Mouse (Mus musculus) stomach, embryonic 14.5 days (tissue): ENCODE data around the gene Vhl. TPM values are rescaled to one million over a fixed set of nuclear protein-coding genes. Genes with fewer than 3 reads are reported as not detected.

Source experiments
- ATAC-seq: fragments of 200-750 bp; cut with Nextera tagmentation; 2 replicates; pipeline ENCODE4 v1.8.0; 2017; ENCODE audit warnings: low read depth, moderate TSS enrichment; ENCODE audit not compliant: insufficient number of reproducible peaks, insufficient read depth, low FRiP score
- H3K27ac ChIP-seq: fragments of 300-500 bp; sonication (generic); 2 replicates; pipeline ENCODE4 v1.5.1; 2014; ENCODE audit warnings: mild to moderate bottlenecking, low read length, moderate library complexity, mixed read lengths
- H3K27me3 ChIP-seq: fragments of 300-500 bp; sonication (generic); 2 replicates; pipeline ENCODE4 v1.6.1; 2014; ENCODE audit warnings: low read length, control low read depth, mixed read lengths; ENCODE audit not compliant: control insufficient read depth, insufficient read depth
- H3K36me3 ChIP-seq: fragments of 300-500 bp; sonication (generic); 2 replicates; pipeline ENCODE4 v1.6.1; 2014; ENCODE audit warnings: mild to moderate bottlenecking, control low read depth, low read length, moderate library complexity, mixed read lengths; ENCODE audit not compliant: control insufficient read depth, insufficient read depth
- H3K4me1 ChIP-seq: fragments of 300-500 bp; sonication (generic); 2 replicates; pipeline ENCODE4 v1.6.1; 2014; ENCODE audit warnings: low read length, control low read depth, mixed read lengths; ENCODE audit not compliant: control insufficient read depth, insufficient read depth
- H3K4me2 ChIP-seq: fragments of 300-500 bp; sonication (generic); replicated peaks from 2 replicates; pipeline ENCODE4 v1.6.1; 2014; ENCODE audit warnings: low read depth, low read length, control low read depth
- H3K4me3 ChIP-seq: fragments of 300-500 bp; sonication (generic); 2 replicates; pipeline ENCODE4 v1.5.1; 2014; ENCODE audit warnings: low read depth, low read length, control low read depth
- H3K9ac ChIP-seq: fragments of 300-500 bp; sonication (generic); replicated peaks from 2 replicates; pipeline ENCODE4 v1.6.1; 2014; ENCODE audit warnings: low read depth, mild to moderate bottlenecking, control low read depth, low read length, moderate library complexity, mixed read lengths
- H3K9me3 ChIP-seq: fragments of 300-500 bp; sonication (generic); 2 replicates; pipeline ENCODE4 v1.6.1; 2016; ENCODE audit warnings: low read depth, low read length, control low read depth; ENCODE audit not compliant: control insufficient read depth
- WGBS: fragments of 180-500 bp; shearing (Covaris S2); extraction: QIAGEN DNeasy Blood & Tissue Kit; methylation state at CpG from one replicate; pipeline ENCODE4 v1.1.7; 2014; 5-methylcytosine and 5-hydroxymethylcytosine counted together
- polyA plus RNA-seq: library from polyadenylated mRNA; unstranded; fragments of >200 nt; fragmentation: Nextera tagmentation; extraction: Ambion mirVana; gene quantifications from 2 replicates; pipeline ENCODE4 v1.2.1, GENCODE M21; 2014

The Vhl gene
- polyA plus RNA-seq, 1 experiment from 2014 or later = 43.5 TPM

GRCm38 (mm10) chr6:113612258-113612969 is 11.3 kb upstream of the Vhl start:
- no peaks in the 10 kb centered on the region for H3K27me3 ChIP-seq
- no peak overlapping the region for H3K4me2 ChIP-seq
- no peak overlapping the region for H3K4me3 ChIP-seq
- no peaks in the 10 kb centered on the region for H3K9me3 ChIP-seq
- WGBS = 86% methylated on average over 8 of the region's 8 CpGs
- H3K9ac ChIP-seq = no peak overlapping the region
- peaks cover 46% of the 10 kb centered on the region for H3K36me3 ChIP-seq
- no peak overlapping the region for H3K27ac ChIP-seq
- no peak for ATAC-seq
- no peaks in the 10 kb centered on the region for H3K4me1 ChIP-seq

DNA sequence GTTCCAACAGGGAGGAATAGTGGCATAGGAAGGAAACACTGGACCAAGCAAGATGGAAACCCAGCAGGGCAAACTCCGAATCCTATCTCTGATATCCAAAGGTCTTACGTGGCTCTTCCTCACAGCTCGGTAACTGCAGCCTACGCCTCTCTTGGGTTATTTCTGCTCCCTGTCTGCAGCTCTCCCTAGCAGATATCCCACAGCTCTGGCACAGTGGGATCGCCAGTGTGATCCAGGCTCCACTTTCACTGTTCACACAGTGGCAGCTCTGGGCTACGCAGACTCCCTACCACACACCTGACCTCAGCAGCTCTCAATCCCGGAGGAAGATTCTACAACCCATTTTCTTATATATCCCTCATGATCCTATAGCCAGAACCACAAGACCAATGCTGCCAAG is 9.6 kb upstream of the Vhl start:
- 98% methylated on average over 7 of the region's 7 CpGs for WGBS
- no peak for ATAC-seq
- no peaks in the 10 kb centered on the region for H3K4me1 ChIP-seq
- H3K4me2 ChIP-seq = no peak overlapping the region
- no peaks in the 10 kb centered on the region for H3K9me3 ChIP-seq
- no peaks in the 10 kb centered on the region for H3K27me3 ChIP-seq
- H3K36me3 ChIP-seq = peaks cover 56% of the 10 kb centered on the region
- no peak overlapping the region for H3K9ac ChIP-seq
- no peak overlapping the region for H3K27ac ChIP-seq
- no peak overlapping the region for H3K4me3 ChIP-seq

- no peak overlapping the region for H3K27ac ChIP-seq
- H3K9ac ChIP-seq = no peak overlapping the region
- no peaks in the 10 kb centered on the region for H3K4me1 ChIP-seq
- H3K4me3 ChIP-seq = no peak overlapping the region
- WGBS = 96% methylated on average over 8 of the region's 8 CpGs
- peaks cover 49% of the 10 kb centered on the region for H3K36me3 ChIP-seq
- H3K27me3 ChIP-seq = no peaks in the 10 kb centered on the region
- H3K4me2 ChIP-seq = no peak overlapping the region
- ATAC-seq = no peak
- no peaks in the 10 kb centered on the region for H3K9me3 ChIP-seq
Observed at GRCm38 (mm10) chr6:113614997-113615396, 8.8 kb upstream of the Vhl start.

- Histone ChIP-seq H3K4me3 (no peak overlapping the region), H3K4me1 (no peaks in the 10 kb centered on the region), H3K9me3 (no peaks in the 10 kb centered on the region), H3K27me3 (no peaks in the 10 kb centered on the region), H3K9ac (no peak overlapping the region), H3K27ac (no peak overlapping the region), H3K36me3 (peaks cover 45% of the 10 kb centered on the region), H3K4me2 (no peak overlapping the region)
- 95% methylated on average over 4 of the region's 4 CpGs for WGBS
- ATAC-seq = no peak
Observed at GRCm38 (mm10) chr6:113615489-113615888, 8.3 kb upstream of the Vhl start.

DNA sequence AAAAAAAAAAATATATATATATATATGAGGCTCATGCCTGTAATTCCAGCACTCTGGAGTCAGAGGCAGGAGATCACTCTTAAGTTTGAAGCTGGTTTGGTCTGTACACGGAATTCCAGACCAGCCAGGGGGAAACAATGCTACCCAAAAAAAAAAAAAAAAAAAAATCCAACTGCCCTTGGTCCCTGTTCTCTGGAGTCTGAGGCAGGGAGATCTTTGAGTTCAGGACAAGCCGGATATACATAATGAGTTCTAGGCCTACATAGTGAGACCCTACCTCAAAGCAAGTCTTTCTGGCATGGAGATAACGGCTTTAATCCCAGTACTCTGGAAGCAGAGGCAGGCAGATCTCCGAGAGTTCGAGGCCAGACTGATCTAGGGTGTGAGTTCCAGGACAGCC is 373 bp upstream of the Vhl start:
- peaks cover 5% of the 10 kb centered on the region for H3K36me3 ChIP-seq
- no peak for ATAC-seq
- H3K27me3 ChIP-seq = no peaks in the 10 kb centered on the region
- WGBS = 65% methylated on average over 5 of the region's 5 CpGs
- no peaks in the 10 kb centered on the region for H3K9me3 ChIP-seq
- H3K4me2 ChIP-seq = peak overlapping the region; percentile 84
- H3K9ac ChIP-seq = no peak overlapping the region
- H3K27ac ChIP-seq = peak overlapping the region; percentile 44
- peak overlapping the region; percentile 69 for H3K4me3 ChIP-seq
- peaks cover 11% of the 10 kb centered on the region for H3K4me1 ChIP-seq

DNA sequence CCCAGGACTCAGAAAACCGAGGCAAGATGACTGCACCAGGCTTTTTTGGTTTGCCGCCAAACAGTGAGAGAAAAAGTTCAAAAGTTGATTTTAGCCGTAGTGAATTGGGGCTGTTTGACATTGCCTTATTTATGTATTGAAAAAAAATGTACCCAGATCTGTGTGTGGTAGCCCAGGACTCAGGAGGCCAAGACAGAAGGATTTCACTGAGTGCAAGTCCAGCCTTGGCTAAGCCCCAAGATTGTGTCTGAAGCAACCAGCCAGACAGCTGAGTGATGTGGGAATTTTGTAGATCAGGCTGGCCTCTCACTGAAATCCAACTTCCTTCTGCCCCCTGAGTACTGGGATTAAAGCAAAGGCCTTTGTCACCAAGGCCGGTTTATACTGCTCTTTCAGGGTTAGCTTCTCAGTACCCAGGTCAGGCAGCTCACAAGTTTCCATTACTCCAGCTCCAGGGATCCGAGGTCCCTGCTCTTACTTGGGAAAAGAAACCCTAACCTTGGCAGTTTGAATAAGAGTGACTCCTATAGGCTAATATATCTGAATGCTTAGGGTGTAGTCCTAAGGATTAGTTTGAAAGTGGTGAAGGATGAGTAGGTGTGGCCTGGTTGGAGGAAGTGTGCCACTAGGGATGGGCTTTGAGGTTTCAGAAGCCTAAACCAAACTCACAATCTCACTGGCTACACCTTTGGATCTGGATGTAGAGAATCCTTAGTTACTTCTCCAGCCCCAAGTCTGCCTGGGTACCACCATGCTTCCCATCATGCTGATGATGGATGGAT is 1.4 kb downstream of the Vhl start:
- Histone ChIP-seq H3K27ac (peak overlapping the region; percentile 84; the same call in 1 of the 2 replicates), H3K4me2 (peak overlapping the region; percentile 84), H3K9me3 (no peaks in the 10 kb centered on the region), H3K9ac (peak overlapping the region; percentile 77; the same call in 1 of the 2 replicates), H3K36me3 (peaks cover 19% of the 10 kb centered on the region), H3K4me1 (peaks cover 11% of the 10 kb centered on the region), H3K4me3 (peak overlapping the region; percentile 69), H3K27me3 (no peaks in the 10 kb centered on the region)
- no peak for ATAC-seq
- 22% methylated on average over 5 of the region's 5 CpGs for WGBS

GRCm38 (mm10) chr6:113630322-113630721 is 6.6 kb downstream of the Vhl start:
- ATAC-seq = no peak
- WGBS = 84% methylated on average over 5 of the region's 5 CpGs
- no peak overlapping the region for H3K27ac ChIP-seq
- H3K4me2 ChIP-seq = no peak overlapping the region
- no peaks in the 10 kb centered on the region for H3K9me3 ChIP-seq
- H3K9ac ChIP-seq = no peak overlapping the region
- H3K4me1 ChIP-seq = peaks cover 7% of the 10 kb centered on the region
- no peaks in the 10 kb centered on the region for H3K27me3 ChIP-seq
- no peak overlapping the region for H3K4me3 ChIP-seq
- H3K36me3 ChIP-seq = peaks cover 43% of the 10 kb centered on the region

GRCm38 (mm10) chr6:113632863-113633262 is 9.1 kb downstream of the Vhl start:
- no peaks in the 10 kb centered on the region for H3K4me1 ChIP-seq
- no peak overlapping the region for H3K27ac ChIP-seq
- peaks cover 43% of the 10 kb centered on the region for H3K36me3 ChIP-seq
- 86% methylated on average over 4 of the region's 4 CpGs for WGBS
- H3K4me2 ChIP-seq = no peak overlapping the region
- H3K4me3 ChIP-seq = no peak overlapping the region
- H3K9me3 ChIP-seq = no peaks in the 10 kb centered on the region
- H3K27me3 ChIP-seq = no peaks in the 10 kb centered on the region
- ATAC-seq = 0 out of 2 replicates have a peak, but pooled peaks have one; percentile 21
- H3K9ac ChIP-seq = no peak overlapping the region
